ENCODE assay signal across 8 mouse cellular contexts in the genomic region with DNA sequence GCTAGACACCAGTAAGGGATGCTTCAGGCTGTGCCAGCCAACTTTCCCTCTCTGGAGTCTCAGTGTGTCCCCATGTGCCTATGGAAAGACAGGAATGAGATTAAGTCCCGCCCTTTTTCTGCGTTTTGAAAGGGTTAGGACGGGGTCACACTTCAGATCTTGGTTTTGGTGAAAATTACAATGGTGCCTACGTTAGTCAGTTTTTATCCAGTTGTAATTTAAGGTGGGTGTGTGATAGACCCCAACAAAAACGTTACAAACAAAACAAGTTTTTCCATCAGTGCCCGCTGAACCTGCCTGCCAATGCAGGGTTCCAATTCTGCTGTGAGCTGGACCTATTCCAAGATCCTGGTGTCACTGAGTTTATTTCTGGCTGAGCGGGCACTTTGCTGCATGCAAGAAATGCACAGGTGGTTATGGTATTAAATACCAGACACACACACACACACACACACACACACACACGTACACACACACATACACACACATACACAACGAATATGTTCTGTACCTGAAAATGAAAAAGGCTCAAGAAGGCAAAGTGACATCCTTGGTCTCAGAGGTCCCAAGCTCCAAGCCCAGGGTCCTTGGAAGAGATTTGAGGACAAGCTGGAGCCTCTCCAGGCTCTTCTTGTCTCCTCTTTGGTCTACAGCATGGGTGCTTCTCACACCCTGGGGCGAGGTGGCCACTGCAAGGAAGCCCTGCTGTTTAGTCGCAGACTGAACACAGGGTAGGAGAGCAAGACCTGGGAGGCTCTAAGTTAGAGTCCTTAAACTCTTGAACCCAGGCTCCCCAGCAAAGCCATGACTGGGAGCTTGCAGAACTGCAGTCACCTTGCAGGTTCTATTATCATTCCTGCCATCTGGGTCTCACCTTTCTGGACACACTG. TPM values are rescaled to one million over a fixed set of nuclear protein-coding genes. Genes with fewer than 3 reads are reported as not detected.
DNase-seq lines count a peak whose midpoint lies in the region; ATAC-seq and TF ChIP-seq lines count a peak whose summit lies in the region.

No protein-coding gene starts in this region.

- H3K27me3 ChIP-seq in CH12.LX (replicated peaks) (no peaks in the 10 kb centered on the region), MEL (ENCODE audit: control insufficient read depth in 1 of 2, insufficient read depth in 2 of 2, low read length in 2 of 2) (no peaks in the 10 kb centered on the region)
- no peaks in the 10 kb centered on the region for H3K27me3 ChIP-seq in forebrain, embryonic 13.5 days
- no peaks in the 10 kb centered on the region for H3K27me3 ChIP-seq in midbrain, embryonic 11.5 days (ENCODE audit: control insufficient read depth, insufficient read depth, low read length)

- no peak; the same call in 1 of the 2 replicates for ATAC-seq in forebrain, embryonic 13.5 days
- ATAC-seq in midbrain, embryonic 11.5 days (ENCODE audit: low FRiP score): no peak
- ATAC-seq in monocyte, adult 5-6 weeks (replicated peaks; ENCODE audit: insufficient number of reproducible peaks, low FRiP score, low TSS enrichment, poor library complexity, severe bottlenecking): no peak

- WGBS in forebrain, embryonic 13.5 days: 24% methylated on average over 11 of the region's 11 CpGs
- WGBS in midbrain, embryonic 11.5 days: 33% methylated on average over 11 of the region's 11 CpGs

- DNase-seq in CH12.LX (ENCODE audit: extremely low read depth) (no peak), MEL (ENCODE audit: low read depth, low spot score) (no peak)
- DNase-seq in kidney, adult 9 months: peak; percentile 57
- no peak for DNase-seq in midbrain, embryonic 11.5 days (ENCODE audit: low spot score, missing footprints)
- DNase-seq in layer of hippocampus, postnatal 25 days (ENCODE audit: extremely low spot score in 1 of 2, low spot score in 1 of 2): no peak
- DNase-seq in T-cell, adult 2 months (ENCODE audit: low spot score): no peak

- no peak for TF ChIP-seq POLR2A in CH12.LX (IDR thresholded peaks at IDR 0.05; ENCODE audit: low read depth, low read length)
- TF ChIP-seq POLR2A in MEL (IDR thresholded peaks at IDR 0.05; ENCODE audit: control insufficient read depth in 1 of 2, insufficient read depth in 1 of 2, low read depth in 1 of 2, low read length in 2 of 2, poor library complexity in 1 of 2): no peak

- TF ChIP-seq RAD21 in CH12.LX (IDR thresholded peaks at IDR 0.05; ENCODE audit: low read depth, low read length): no peak
- TF ChIP-seq RAD21 in MEL (IDR thresholded peaks at IDR 0.05; ENCODE audit: low read depth, low read length): no peak

- in situ Hi-C loops in CH12.LX (cut with MboI; ENCODE audit: low pct_ligation_motif_present, low pct_unique_long_range_greater_than_20kb, low sequenced_read_pairs): no loop called here

- TF ChIP-seq CTCF in CH12.LX (conservative IDR thresholded peaks at IDR 0.05 in 1 of 2, IDR thresholded peaks at IDR 0.05 in 1 of 2; ENCODE audit: low read depth in 2 of 2, low read length in 2 of 2): no peak
- TF ChIP-seq CTCF in MEL (IDR thresholded peaks at IDR 0.05 in 2 of 3, conservative IDR thresholded peaks at IDR 0.05 in 1 of 3; ENCODE audit: control insufficient read depth in 1 of 3, insufficient read depth in 1 of 3, low read depth in 2 of 3, low read length in 3 of 3, poor library complexity in 1 of 3, severe bottlenecking in 1 of 3): no peak

- H3K36me3 ChIP-seq in CH12.LX (replicated peaks in 1 of 2; ENCODE audit: control insufficient read depth in 1 of 2, insufficient read depth in 1 of 2, low read length in 1 of 2) (peaks cover 0 to 8% of the 10 kb centered on the region in 2 experiments), MEL (ENCODE audit: control insufficient read depth in 1 of 2, insufficient read depth in 2 of 2, low read length in 2 of 2) (peaks cover 0 to 10% of the 10 kb centered on the region in 2 experiments; a peak in 3 of 4 replicates)
- peaks cover 7% of the 10 kb centered on the region; the same call in 1 of the 2 replicates for H3K36me3 ChIP-seq in forebrain, embryonic 13.5 days (ENCODE audit: poor library complexity, severe bottlenecking)
- H3K36me3 ChIP-seq in midbrain, embryonic 11.5 days (ENCODE audit: control insufficient read depth, insufficient read depth, low read length): no peaks in the 10 kb centered on the region

- H3K4me1 ChIP-seq in CH12.LX (ENCODE audit: control insufficient read depth in 1 of 2, insufficient read depth in 2 of 2) (peaks cover 6 to 46% of the 10 kb centered on the region in 2 experiments), MEL (ENCODE audit: control insufficient read depth in 1 of 2, insufficient read depth in 2 of 2, low read length in 2 of 2) (peaks cover 4 to 16% of the 10 kb centered on the region in 2 experiments; a peak in 3 of 4 replicates)
- H3K4me1 ChIP-seq in forebrain, embryonic 13.5 days: peaks cover 39% of the 10 kb centered on the region
- peaks cover 26% of the 10 kb centered on the region for H3K4me1 ChIP-seq in midbrain, embryonic 11.5 days (ENCODE audit: control insufficient read depth, insufficient read depth, low read length)

- H3K9me3 ChIP-seq in CH12.LX (replicated peaks; ENCODE audit: low read length) (no peaks in the 10 kb centered on the region), MEL (replicated peaks; ENCODE audit: insufficient read depth, low read length) (no peaks in the 10 kb centered on the region)
- no peaks in the 10 kb centered on the region for H3K9me3 ChIP-seq in forebrain, embryonic 13.5 days (replicated peaks)
- no peaks in the 10 kb centered on the region for H3K9me3 ChIP-seq in midbrain, embryonic 11.5 days (ENCODE audit: control insufficient read depth, low read length)

- H3K4me2 ChIP-seq in CH12.LX (ENCODE audit: insufficient read depth, low read depth, poor library complexity, severe bottlenecking): peak overlapping the region; percentile 95
- H3K4me2 ChIP-seq in forebrain, embryonic 13.5 days: peak overlapping the region; percentile 97
- H3K4me2 ChIP-seq in midbrain, embryonic 11.5 days: peak overlapping the region; percentile 94

- H3K27ac ChIP-seq in CH12.LX (ENCODE audit: insufficient read depth, low read depth): no peak overlapping the region
- no peak overlapping the region for H3K27ac ChIP-seq in MEL (ENCODE audit: control insufficient read depth, low read depth, low read length)
- peak overlapping the region; percentile 89; the same call in 1 of the 2 replicates for H3K27ac ChIP-seq in forebrain, embryonic 13.5 days
- peak overlapping the region; percentile 73; the same call in 1 of the 2 replicates for H3K27ac ChIP-seq in midbrain, embryonic 11.5 days (ENCODE audit: low read depth, low read length)

- H3K79me2 ChIP-seq in CH12.LX (replicated peaks; ENCODE audit: control insufficient read depth, extremely low read depth, insufficient read depth, poor library complexity, severe bottlenecking) (no peaks in the 10 kb centered on the region; the same call in 1 of the 2 replicates), MEL (ENCODE audit: control insufficient read depth, insufficient read depth, low read length, poor library complexity) (peaks cover 38% of the 10 kb centered on the region)

- TF ChIP-seq EP300 in CH12.LX (IDR thresholded peaks at IDR 0.05; ENCODE audit: low read length) (no peak), MEL (IDR thresholded peaks at IDR 0.05; ENCODE audit: low read depth in 1 of 2, low read length in 2 of 2) (no peak)

- dilution Hi-C loops in CH12.LX (cut with MboI; ENCODE audit: extremely low pct_ligation_motif_present, extremely low pct_unique_long_range_greater_than_20kb, low sequenced_read_pairs): no loop called here

- H3K4me3 ChIP-seq in CH12.LX (replicated peaks in 1 of 3; ENCODE audit: low read depth in 2 of 3, low read length in 2 of 3, poor library complexity in 1 of 3) (peak overlapping the region; percentile 59 to 66 (median 66)), MEL (ENCODE audit: control insufficient read depth in 1 of 2, insufficient read depth in 1 of 2, low read depth in 2 of 2, low read length in 2 of 2) (peak overlapping the region; percentile 72 to 88)
- H3K4me3 ChIP-seq in forebrain, embryonic 13.5 days: peak overlapping the region; percentile 99
- H3K4me3 ChIP-seq in midbrain, embryonic 11.5 days (ENCODE audit: low read depth, low read length): peak overlapping the region; percentile 98

- H3K9ac ChIP-seq in CH12.LX (ENCODE audit: insufficient read depth, low read depth) (peak overlapping the region; percentile 92; the same call in 1 of the 2 replicates), MEL (ENCODE audit: control insufficient read depth, low read depth, low read length, poor library complexity, severe bottlenecking) (peak overlapping the region; percentile 87)
- peak overlapping the region; percentile 72 for H3K9ac ChIP-seq in forebrain, embryonic 13.5 days
- H3K9ac ChIP-seq in midbrain, embryonic 11.5 days (ENCODE audit: low read length): peak overlapping the region; percentile 75

RNA-seq across cellular contexts. Expression of gene Brd3, which starts 30.9 kb away (rescaled TPM):
- total RNA-seq in CH12.LX (2012; rRNA removed) (5.2 and 6.6 TPM in 2 replicates), CH12.LX (2014; rRNA removed) (2.5 TPM in 2 replicates), MEL (2012; rRNA removed) (10.3 and 10.7 TPM in 2 replicates)
- polyA plus RNA-seq in CH12.LX (2012; ENCODE audit: insufficient read length, low read depth) (15.6 and 17.1 TPM in 2 replicates), MEL (2012; ENCODE audit: insufficient read depth in 1 of 2, insufficient read length in 2 of 2, low read depth in 1 of 2, low replicate concordance in 2 of 2, missing spikeins in 1 of 2) (10 to 100 TPM; 38.7 to 46.9 TPM)
- 140 and 149 TPM in 2 replicates for polyA plus RNA-seq in forebrain, embryonic 13.5 days (2015; fragmentation: Nextera tagmentation; extraction: Ambion mirVana)
- 168 and 189 TPM in 2 replicates for polyA plus RNA-seq in midbrain, embryonic 11.5 days (2014; fragmentation: Nextera tagmentation; extraction: Ambion mirVana)
- 10 to 100 TPM; 51.0 to 53.7 TPM for total RNA-seq in layer of hippocampus, postnatal 25 days (2021)
- total RNA-seq in monocyte, adult 5-6 weeks (2017): 11.9 to 23.9 TPM (median 15.9 TPM) in 3 replicates

RNA-seq across cellular contexts. Expression of gene Brd3os, which starts 34.4 kb away (rescaled TPM):
- total RNA-seq in CH12.LX (2012; rRNA removed) (0.92 and 2.1 TPM in 2 replicates), CH12.LX (2014; rRNA removed) (0.74 and 1.2 TPM in 2 replicates), MEL (2012; rRNA removed) (0.31 and 0.72 TPM in 2 replicates)
- polyA plus RNA-seq in CH12.LX (2012; ENCODE audit: insufficient read length, low read depth) (1.2 and 1.8 TPM in 2 replicates), MEL (2012; ENCODE audit: insufficient read depth in 1 of 2, insufficient read length in 2 of 2, low read depth in 1 of 2, low replicate concordance in 2 of 2, missing spikeins in 1 of 2) (1 to 10 TPM in 1 of 2 experiments, not detected in 1; 2.9 TPM)
- 19.3 and 25.1 TPM in 2 replicates for polyA plus RNA-seq in forebrain, embryonic 13.5 days (2015; fragmentation: Nextera tagmentation; extraction: Ambion mirVana)
- 15.1 and 16.3 TPM in 2 replicates for polyA plus RNA-seq in midbrain, embryonic 11.5 days (2014; fragmentation: Nextera tagmentation; extraction: Ambion mirVana)
- total RNA-seq in layer of hippocampus, postnatal 25 days (2021): 10 to 100 TPM; 24.5 to 25.4 TPM
- 2.2 TPM in 1 of 3 replicates, not detected in the others for total RNA-seq in monocyte, adult 5-6 weeks (2017)

RNA-seq across cellular contexts. Expression of gene Wdr5, which starts 38.4 kb away (rescaled TPM):
- total RNA-seq in CH12.LX (2012; rRNA removed) (33.9 and 37.2 TPM in 2 replicates), CH12.LX (2014; rRNA removed) (55.5 and 56.0 TPM in 2 replicates), MEL (2012; rRNA removed) (67.0 and 78.3 TPM in 2 replicates)
- polyA plus RNA-seq in CH12.LX (2012; ENCODE audit: insufficient read length, low read depth) (54.8 and 54.9 TPM in 2 replicates), MEL (2012; ENCODE audit: insufficient read depth in 1 of 2, insufficient read length in 2 of 2, low read depth in 1 of 2, low replicate concordance in 2 of 2, missing spikeins in 1 of 2) (10 to 100 TPM in 1 of 2 experiments, not detected in 1; 96.9 TPM)
- 54.0 and 59.1 TPM in 2 replicates for polyA plus RNA-seq in forebrain, embryonic 13.5 days (2015; fragmentation: Nextera tagmentation; extraction: Ambion mirVana)
- 63.5 and 69.1 TPM in 2 replicates for polyA plus RNA-seq in midbrain, embryonic 11.5 days (2014; fragmentation: Nextera tagmentation; extraction: Ambion mirVana)
- total RNA-seq in layer of hippocampus, postnatal 25 days (2021): 10 to 100 TPM; 27.6 to 32.6 TPM
- total RNA-seq in monocyte, adult 5-6 weeks (2017): 28.3 to 50.1 TPM (median 31.0 TPM) in 3 replicates

RNA-seq across cellular contexts. Expression of gene Vav2, which starts 49.7 kb away (rescaled TPM):
- total RNA-seq in CH12.LX (2012; rRNA removed) (46.6 and 48.5 TPM in 2 replicates), CH12.LX (2014; rRNA removed) (31.5 and 31.7 TPM in 2 replicates), MEL (2012; rRNA removed) (7.4 and 8.8 TPM in 2 replicates)
- polyA plus RNA-seq in CH12.LX (2012; ENCODE audit: insufficient read length, low read depth) (46.8 and 47.3 TPM in 2 replicates), MEL (2012; ENCODE audit: insufficient read depth in 1 of 2, insufficient read length in 2 of 2, low read depth in 1 of 2, low replicate concordance in 2 of 2, missing spikeins in 1 of 2) (10 to 100 TPM in 1 of 2 experiments, not detected in 1; 15.9 TPM)
- 8.7 and 8.8 TPM in 2 replicates for polyA plus RNA-seq in forebrain, embryonic 13.5 days (2015; fragmentation: Nextera tagmentation; extraction: Ambion mirVana)
- polyA plus RNA-seq in midbrain, embryonic 11.5 days (2014; fragmentation: Nextera tagmentation; extraction: Ambion mirVana): 13.7 and 15.0 TPM in 2 replicates
- 10 to 100 TPM; 12.5 to 12.8 TPM for total RNA-seq in layer of hippocampus, postnatal 25 days (2021)
- 17.7 to 18.3 TPM (median 18.0 TPM) in 3 replicates for total RNA-seq in monocyte, adult 5-6 weeks (2017)

Comparison
In these comparisons a context has a peak if more than half of its experiments do, and no peak if none do; other contexts are left out.
1. H3K27ac ChIP-seq: peak in forebrain, embryonic 13.5 days (single experiment) and midbrain, embryonic 11.5 days (single experiment); none in CH12.LX (single experiment) and MEL (single experiment).
2. Of the 35 proteins assayed by ChIP-seq in both MEL and CH12.LX: peak only in MEL: CHD1, E2F4 and NELFE; only in CH12.LX: none; in both: none; in neither: 32.
3. Peak in every context shown above with its lines, with median percentiles within 50 percentile points of each other: H3K4me2 ChIP-seq, H3K4me3 ChIP-seq and H3K9ac ChIP-seq.